In the genomic region with DNA sequence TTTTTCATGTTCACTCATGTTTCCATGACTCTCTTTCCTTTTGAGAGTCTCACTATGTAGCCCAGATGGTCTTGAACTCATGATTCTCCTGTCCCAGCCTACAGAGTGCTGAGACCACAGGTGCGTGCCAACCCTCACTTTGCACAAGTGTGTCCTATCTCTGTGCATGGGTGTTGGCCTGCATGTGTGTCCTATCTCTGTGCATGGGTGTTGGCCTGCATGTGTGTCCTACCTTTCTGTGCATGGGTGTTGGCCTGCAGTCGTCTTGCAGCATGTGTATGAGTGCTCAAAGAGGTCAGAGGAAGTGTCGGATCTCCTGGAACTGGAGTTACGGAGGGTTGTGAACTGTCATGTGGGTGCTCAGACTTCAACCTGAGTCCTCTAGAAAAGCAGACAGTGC, we compare ENCODE assay signal across 26 mouse cellular contexts. TPM values are rescaled to one million over a fixed set of nuclear protein-coding genes. Genes with fewer than 3 reads are reported as not detected.
DNase-seq lines count a peak whose midpoint lies in the region; ATAC-seq lines count a peak whose summit lies in the region.
"Had no signal": no experiment of that assay in that cellular context is flagged by ENCODE, and none has a peak within 500 bp of the region (broad histone marks: within the 10 kb centered on the region; RNA-seq: fewer than 3 reads in every experiment).

No protein-coding gene starts in this region.

- H3K4me3 ChIP-seq in liver, embryonic 16.5 days (ENCODE audit: low read depth, low read length): no peak overlapping the region
- H3K4me3 ChIP-seq in liver, embryonic 11.5 days (ENCODE audit: low read depth, low read length): no peak overlapping the region
- H3K4me3 ChIP-seq: embryonic facial prominence, embryonic 10.5 days; embryonic facial prominence, embryonic 12.5 days; forebrain, embryonic 10.5 days; forebrain, embryonic 12.5 days had no signal

- no peaks in the 10 kb centered on the region for H3K27me3 ChIP-seq in liver, embryonic 16.5 days (ENCODE audit: control insufficient read depth, insufficient read depth, low read depth, low read length)
- H3K27me3 ChIP-seq in liver, embryonic 11.5 days (replicated peaks; ENCODE audit: control insufficient read depth, insufficient read depth, low read length): no peaks in the 10 kb centered on the region
- H3K27me3 ChIP-seq: CH12.LX; embryonic facial prominence, embryonic 12.5 days; forebrain, embryonic 12.5 days; Patski had no signal

- peak; percentile 83 for DNase-seq in heart, adult 11 months
- DNase-seq in heart, postnatal 36 days: no peak
- no peak for DNase-seq in liver, embryonic 11.5 days (ENCODE audit: low spot score)
- DNase-seq: adrenal gland, adult 8-10 months; adrenal gland, postnatal 14 days; adrenal gland, postnatal 36 days; B cell, adult 2 months; cerebellum, adult 11-12 months; cerebellum, adult 2 months; cerebellum, adult 9-10 months; cerebellum, postnatal 10 days; cerebellum, postnatal 25 days had no signal

- WGBS in liver, embryonic 16.5 days (ENCODE audit: insufficient replicate concordance): 56% methylated on average over 4 of the region's 4 CpGs
- 77% methylated on average over 4 of the region's 4 CpGs for WGBS in liver, embryonic 11.5 days

- no peaks in the 10 kb centered on the region for H3K9me3 ChIP-seq in liver, embryonic 16.5 days (replicated peaks; ENCODE audit: control insufficient read depth, low read length)
- H3K9me3 ChIP-seq in liver, embryonic 11.5 days (ENCODE audit: control insufficient read depth, low read length): no peaks in the 10 kb centered on the region
- H3K9me3 ChIP-seq: embryonic facial prominence, embryonic 10.5 days; embryonic facial prominence, embryonic 12.5 days; forebrain, embryonic 10.5 days; forebrain, embryonic 12.5 days; G1E had no signal

- no peaks in the 10 kb centered on the region; the same call in none of the 2 replicates for H3K36me3 ChIP-seq in liver, embryonic 16.5 days (ENCODE audit: control insufficient read depth, insufficient read depth)
- H3K36me3 ChIP-seq in liver, embryonic 11.5 days (ENCODE audit: control insufficient read depth, insufficient read depth, low read length): peaks cover 3% of the 10 kb centered on the region; the same call in 1 of the 2 replicates

- no peak overlapping the region for H3K4me2 ChIP-seq in liver, embryonic 16.5 days (ENCODE audit: low read depth, low read length)
- no peak overlapping the region for H3K4me2 ChIP-seq in liver, embryonic 11.5 days
- H3K4me2 ChIP-seq: embryonic facial prominence, embryonic 12.5 days; forebrain, embryonic 12.5 days had no signal

- no peak overlapping the region for H3K9ac ChIP-seq in liver, embryonic 16.5 days (ENCODE audit: low read depth, low read length)
- H3K9ac ChIP-seq in liver, embryonic 11.5 days (ENCODE audit: low read depth, low read length): no peak overlapping the region
- H3K9ac ChIP-seq: embryonic facial prominence, embryonic 12.5 days; forebrain, embryonic 12.5 days had no signal

- H3K27ac ChIP-seq in liver, embryonic 16.5 days (ENCODE audit: low read length): no peak overlapping the region
- no peak overlapping the region for H3K27ac ChIP-seq in liver, embryonic 11.5 days (ENCODE audit: low read depth, low read length)
- H3K27ac ChIP-seq: embryonic facial prominence, embryonic 10.5 days; embryonic facial prominence, embryonic 12.5 days; forebrain, embryonic 10.5 days; forebrain, embryonic 12.5 days had no signal

- H3K4me1 ChIP-seq in liver, embryonic 16.5 days (ENCODE audit: control insufficient read depth, low read depth, low read length): no peaks in the 10 kb centered on the region
- H3K4me1 ChIP-seq in liver, embryonic 11.5 days (replicated peaks; ENCODE audit: control insufficient read depth, insufficient read depth, low read length): no peaks in the 10 kb centered on the region
- H3K4me1 ChIP-seq: embryonic facial prominence, embryonic 10.5 days; embryonic facial prominence, embryonic 12.5 days; forebrain, embryonic 10.5 days; forebrain, embryonic 12.5 days had no signal

- intact Hi-C loops in heart, postnatal 36 days (cut with DNase I): no loop called here

- ATAC-seq in liver, embryonic 16.5 days (ENCODE audit: low read depth): 0 out of 2 replicates have a peak, but pooled peaks have one; percentile 45
- no peak for ATAC-seq in liver, embryonic 11.5 days (replicated peaks; ENCODE audit: low FRiP score)
- peak; percentile 52; the same call in 1 of the 2 replicates for ATAC-seq in megakaryocyte-erythroid progenitor cell, adult 5-6 weeks (replicated peaks; ENCODE audit: low FRiP score, low TSS enrichment, poor library complexity, severe bottlenecking)
- ATAC-seq in monocyte, adult 5-6 weeks (replicated peaks; ENCODE audit: insufficient number of reproducible peaks, low FRiP score, low TSS enrichment, poor library complexity, severe bottlenecking): no peak
- ATAC-seq: activated CD4-positive, CD25-positive, alpha-beta regulatory T cell, adult 4 months; CD4-positive, CD25-positive, alpha-beta regulatory T cell, adult 4 months; forebrain, embryonic 14.5 days; forebrain, embryonic 16.5 days; Patski had no signal

RNA-seq across cellular contexts. Expression of gene Zc3h12c, which starts 49.2 kb away (rescaled TPM):
- total RNA-seq in heart, postnatal 36 days (2021): 10 to 100 TPM in 1 of 2 experiments, 1 to 10 TPM in 1; 8.2 to 10.5 TPM
- 0.40 and 0.44 TPM in 2 replicates for polyA plus RNA-seq in liver, embryonic 16.5 days (2015; fragmentation: Nextera tagmentation; extraction: Ambion mirVana)
- 1.6 and 1.7 TPM in 2 replicates for polyA plus RNA-seq in liver, embryonic 11.5 days (2014; fragmentation: Nextera tagmentation; extraction: Ambion mirVana)
- total RNA-seq in megakaryocyte-erythroid progenitor cell, adult 5-6 weeks (2014; fragmentation: Nextera tagmentation): 1.5 and 2.6 TPM in 2 replicates
- total RNA-seq in megakaryocyte-erythroid progenitor cell, adult 5-6 weeks (2017): 2.2 and 3.5 TPM in 2 replicates
- total RNA-seq in monocyte, adult 5-6 weeks (2017): 3.9 to 5.5 TPM (median 4.3 TPM) in 3 replicates

Comparison
In these comparisons a context has a peak if more than half of its experiments do, and no peak if none do; other contexts are left out.
1. ATAC-seq: peak in liver, embryonic 16.5 days (single experiment) and megakaryocyte-erythroid progenitor cell, adult 5-6 weeks (single experiment); none in liver, embryonic 11.5 days (single experiment) and monocyte, adult 5-6 weeks (single experiment).